Mouse (Mus musculus): ENCODE data around the gene Hoxb8. TPM values are rescaled to one million over a fixed set of nuclear protein-coding genes. Genes with fewer than 3 reads are reported as not detected.

Gene Hoxb8
- polyA plus RNA-seq, 1 experiment from 2014 or later: not detected

GRCm38 (mm10) chr11:96323154-96323553 lies 41.4 kb downstream of the Hoxb8 start, which contains the start of gene Hoxb3:
Gene Hoxb3, plus strand, starts transcription at chr11:96323326.
- Histone ChIP-seq H3K4me2 (ENCODE audit: low read depth, low read length) (no peak within 1 kb of the TSS), H3K4me3 (ENCODE audit: low read depth, low read length) (no peak within 1 kb of the TSS), H3K4me1 (ENCODE audit: control insufficient read depth, low read depth, low read length) (no peaks in the 10 kb centered on the region), H3K27me3 (ENCODE audit: control insufficient read depth, insufficient read depth, low read depth, low read length) (peaks cover 87% of the 10 kb centered on the region), H3K9me3 (replicated peaks; ENCODE audit: control insufficient read depth, low read length) (no peaks in the 10 kb centered on the region), H3K9ac (ENCODE audit: low read depth, low read length) (no peak within 1 kb of the TSS), H3K36me3 (ENCODE audit: control insufficient read depth, insufficient read depth) (no peaks in the 10 kb centered on the region), H3K27ac (ENCODE audit: low read length) (no peak within 1 kb of the TSS)
- WGBS (ENCODE audit: insufficient replicate concordance): 51% methylated on average over 10 of the region's 10 CpGs
- no peak for ATAC-seq (ENCODE audit: low read depth)

DNA sequence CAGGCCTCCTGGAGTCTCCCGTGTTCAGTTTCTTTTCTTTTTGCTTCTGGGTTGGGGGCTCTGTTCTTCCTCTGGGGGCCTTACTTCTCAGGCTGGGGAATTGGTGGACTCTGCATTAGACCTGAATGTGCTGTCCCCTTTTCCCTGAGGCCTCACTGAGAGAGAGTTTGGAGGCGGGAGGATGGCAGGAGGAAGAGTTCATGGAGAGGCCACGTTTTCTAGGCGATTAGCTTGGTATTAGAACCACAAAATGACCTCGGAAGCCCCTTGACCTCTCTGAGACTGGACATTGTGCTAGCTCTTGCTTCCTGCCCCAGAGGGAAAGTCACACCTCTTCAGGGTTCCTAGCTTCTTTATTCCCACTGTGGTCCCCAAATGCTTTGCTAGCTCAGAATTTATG lies 42.4 kb downstream of the Hoxb8 start:
- no peaks in the 10 kb centered on the region for H3K9me3 ChIP-seq (replicated peaks; ENCODE audit: control insufficient read depth, low read length)
- peaks cover 81% of the 10 kb centered on the region for H3K27me3 ChIP-seq (ENCODE audit: control insufficient read depth, insufficient read depth, low read depth, low read length)
- no peak overlapping the region for H3K4me2 ChIP-seq (ENCODE audit: low read depth, low read length)
- 19% methylated on average over 5 of the region's 5 CpGs for WGBS (ENCODE audit: insufficient replicate concordance)
- H3K4me1 ChIP-seq (ENCODE audit: control insufficient read depth, low read depth, low read length): no peaks in the 10 kb centered on the region
- H3K36me3 ChIP-seq (ENCODE audit: control insufficient read depth, insufficient read depth): no peaks in the 10 kb centered on the region
- ATAC-seq (ENCODE audit: low read depth): no peak
- H3K9ac ChIP-seq (ENCODE audit: low read depth, low read length): no peak overlapping the region
- H3K4me3 ChIP-seq (ENCODE audit: low read depth, low read length): no peak overlapping the region
- no peak overlapping the region for H3K27ac ChIP-seq (ENCODE audit: low read length)

DNA sequence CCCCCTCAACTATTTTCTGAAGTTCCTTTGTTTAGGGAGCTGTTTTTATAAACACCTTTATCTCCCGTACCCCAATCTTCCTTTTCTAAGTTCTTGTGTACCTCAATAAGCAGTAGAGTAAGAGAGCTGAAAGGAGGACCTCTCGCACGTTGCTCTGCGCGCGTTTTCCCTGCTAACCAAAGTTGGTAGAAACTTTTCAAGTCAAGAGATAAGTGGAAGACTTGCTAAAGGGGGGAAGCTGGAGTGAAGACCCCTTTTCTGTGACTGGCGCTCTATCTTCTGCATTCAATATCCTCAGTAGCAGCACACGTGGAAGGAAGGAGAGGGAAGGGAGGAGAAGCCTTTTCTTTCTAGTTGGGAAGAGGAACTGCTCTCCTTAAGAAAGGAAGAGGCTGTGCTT lies 43.3 kb downstream of the Hoxb8 start:
- H3K9ac ChIP-seq (ENCODE audit: low read depth, low read length): no peak overlapping the region
- H3K9me3 ChIP-seq (replicated peaks; ENCODE audit: control insufficient read depth, low read length): no peaks in the 10 kb centered on the region
- peaks cover 78% of the 10 kb centered on the region for H3K27me3 ChIP-seq (ENCODE audit: control insufficient read depth, insufficient read depth, low read depth, low read length)
- H3K27ac ChIP-seq (ENCODE audit: low read length): no peak overlapping the region
- H3K4me1 ChIP-seq (ENCODE audit: control insufficient read depth, low read depth, low read length): no peaks in the 10 kb centered on the region
- 23% methylated on average over 8 of the region's 8 CpGs for WGBS (ENCODE audit: insufficient replicate concordance)
- no peaks in the 10 kb centered on the region for H3K36me3 ChIP-seq (ENCODE audit: control insufficient read depth, insufficient read depth)
- H3K4me2 ChIP-seq (ENCODE audit: low read depth, low read length): no peak overlapping the region
- no peak overlapping the region for H3K4me3 ChIP-seq (ENCODE audit: low read depth, low read length)
- ATAC-seq (ENCODE audit: low read depth): no peak

- Histone ChIP-seq H3K4me1 (ENCODE audit: control insufficient read depth, low read depth, low read length) (no peaks in the 10 kb centered on the region), H3K9me3 (replicated peaks; ENCODE audit: control insufficient read depth, low read length) (no peaks in the 10 kb centered on the region), H3K27ac (ENCODE audit: low read length) (no peak overlapping the region), H3K9ac (ENCODE audit: low read depth, low read length) (no peak overlapping the region), H3K36me3 (ENCODE audit: control insufficient read depth, insufficient read depth) (no peaks in the 10 kb centered on the region), H3K4me3 (ENCODE audit: low read depth, low read length) (no peak overlapping the region), H3K27me3 (ENCODE audit: control insufficient read depth, insufficient read depth, low read depth, low read length) (peaks cover 75% of the 10 kb centered on the region), H3K4me2 (ENCODE audit: low read depth, low read length) (no peak overlapping the region)
- ATAC-seq (ENCODE audit: low read depth): no peak
- 38% methylated on average over 22 of the region's 22 CpGs for WGBS (ENCODE audit: insufficient replicate concordance)
Measured at GRCm38 (mm10) chr11:96325747-96326212, 44.1 kb downstream of the Hoxb8 start.

DNA sequence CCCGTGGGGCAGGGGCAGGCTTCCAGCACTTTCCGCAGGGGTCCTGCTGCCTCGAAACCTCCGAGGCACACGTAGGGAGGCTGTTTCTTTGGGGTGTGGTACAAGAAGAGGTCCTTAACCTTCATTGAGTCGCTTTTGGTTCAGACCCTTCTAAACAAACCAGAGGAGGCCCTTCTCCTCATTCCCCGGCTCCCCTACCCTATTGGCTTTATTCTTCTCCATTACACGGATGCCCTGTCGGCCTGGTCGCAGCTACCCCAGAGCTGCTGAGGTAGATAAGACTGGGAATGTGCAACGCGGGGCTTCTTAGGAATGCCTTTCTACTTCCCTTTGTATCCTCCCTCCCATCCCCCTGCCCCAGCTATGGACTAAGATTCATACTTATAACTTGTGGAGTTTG lies 45.0 kb downstream of the Hoxb8 start:
- no peak for ATAC-seq (ENCODE audit: low read depth)
- Histone ChIP-seq H3K4me2 (ENCODE audit: low read depth, low read length) (no peak overlapping the region), H3K9ac (ENCODE audit: low read depth, low read length) (no peak overlapping the region), H3K27ac (ENCODE audit: low read length) (no peak overlapping the region), H3K36me3 (ENCODE audit: control insufficient read depth, insufficient read depth) (no peaks in the 10 kb centered on the region), H3K4me1 (ENCODE audit: control insufficient read depth, low read depth, low read length) (no peaks in the 10 kb centered on the region), H3K9me3 (replicated peaks; ENCODE audit: control insufficient read depth, low read length) (no peaks in the 10 kb centered on the region), H3K27me3 (ENCODE audit: control insufficient read depth, insufficient read depth, low read depth, low read length) (peaks cover 70% of the 10 kb centered on the region), H3K4me3 (ENCODE audit: low read depth, low read length) (no peak overlapping the region)
- WGBS (ENCODE audit: insufficient replicate concordance): 39% methylated on average over 12 of the region's 12 CpGs

- 46% methylated on average over 7 of the region's 7 CpGs for WGBS (ENCODE audit: insufficient replicate concordance)
- ATAC-seq (ENCODE audit: low read depth): no peak
- peaks cover 70% of the 10 kb centered on the region for H3K27me3 ChIP-seq (ENCODE audit: control insufficient read depth, insufficient read depth, low read depth, low read length)
- no peak overlapping the region for H3K4me2 ChIP-seq (ENCODE audit: low read depth, low read length)
- no peaks in the 10 kb centered on the region for H3K9me3 ChIP-seq (replicated peaks; ENCODE audit: control insufficient read depth, low read length)
- H3K27ac ChIP-seq (ENCODE audit: low read length): no peak overlapping the region
- H3K4me1 ChIP-seq (ENCODE audit: control insufficient read depth, low read depth, low read length): no peaks in the 10 kb centered on the region
- no peaks in the 10 kb centered on the region for H3K36me3 ChIP-seq (ENCODE audit: control insufficient read depth, insufficient read depth)
- H3K4me3 ChIP-seq (ENCODE audit: low read depth, low read length): no peak overlapping the region
- no peak overlapping the region for H3K9ac ChIP-seq (ENCODE audit: low read depth, low read length)
Measured at GRCm38 (mm10) chr11:96327122-96327521, 45.4 kb downstream of the Hoxb8 start.

GRCm38 (mm10) chr11:96327750-96328149 lies 46.0 kb downstream of the Hoxb8 start:
- H3K36me3 ChIP-seq (ENCODE audit: control insufficient read depth, insufficient read depth): no peaks in the 10 kb centered on the region
- ATAC-seq (ENCODE audit: low read depth): no peak
- no peak overlapping the region for H3K27ac ChIP-seq (ENCODE audit: low read length)
- H3K9me3 ChIP-seq (replicated peaks; ENCODE audit: control insufficient read depth, low read length): no peaks in the 10 kb centered on the region
- no peak overlapping the region for H3K4me3 ChIP-seq (ENCODE audit: low read depth, low read length)
- H3K4me1 ChIP-seq (ENCODE audit: control insufficient read depth, low read depth, low read length): no peaks in the 10 kb centered on the region
- WGBS (ENCODE audit: insufficient replicate concordance): 27% methylated on average over 5 of the region's 5 CpGs
- H3K4me2 ChIP-seq (ENCODE audit: low read depth, low read length): no peak overlapping the region
- H3K9ac ChIP-seq (ENCODE audit: low read depth, low read length): no peak overlapping the region
- H3K27me3 ChIP-seq (ENCODE audit: control insufficient read depth, insufficient read depth, low read depth, low read length): peaks cover 72% of the 10 kb centered on the region

- no peak overlapping the region for H3K4me3 ChIP-seq (ENCODE audit: low read depth, low read length)
Measured at GRCm38 (mm10) chr11:96328605-96329004, 46.9 kb downstream of the Hoxb8 start.

GRCm38 (mm10) chr11:96332105-96332504 lies 50.4 kb downstream of the Hoxb8 start:
- Histone ChIP-seq H3K4me1 (ENCODE audit: control insufficient read depth, low read depth, low read length) (no peaks in the 10 kb centered on the region), H3K27ac (ENCODE audit: low read length) (no peak overlapping the region), H3K27me3 (ENCODE audit: control insufficient read depth, insufficient read depth, low read depth, low read length) (peaks cover 69% of the 10 kb centered on the region), H3K9me3 (replicated peaks; ENCODE audit: control insufficient read depth, low read length) (no peaks in the 10 kb centered on the region), H3K4me2 (ENCODE audit: low read depth, low read length) (no peak overlapping the region), H3K4me3 (ENCODE audit: low read depth, low read length) (no peak overlapping the region), H3K9ac (ENCODE audit: low read depth, low read length) (no peak overlapping the region), H3K36me3 (ENCODE audit: control insufficient read depth, insufficient read depth) (no peaks in the 10 kb centered on the region)
- WGBS (ENCODE audit: insufficient replicate concordance): 9% methylated on average over 8 of the region's 8 CpGs
- no peak for ATAC-seq (ENCODE audit: low read depth)

More at GRCm38 (mm10) chr11:96328605-96329004, 46.9 kb downstream of the Hoxb8 start:
- WGBS (ENCODE audit: insufficient replicate concordance): 42% methylated on average over 8 of the region's 8 CpGs
- no peaks in the 10 kb centered on the region for H3K9me3 ChIP-seq (replicated peaks; ENCODE audit: control insufficient read depth, low read length)
- no peak overlapping the region for H3K9ac ChIP-seq (ENCODE audit: low read depth, low read length)
- no peaks in the 10 kb centered on the region for H3K36me3 ChIP-seq (ENCODE audit: control insufficient read depth, insufficient read depth)
- ATAC-seq (ENCODE audit: low read depth): no peak
- no peak overlapping the region for H3K27ac ChIP-seq (ENCODE audit: low read length)
- H3K27me3 ChIP-seq (ENCODE audit: control insufficient read depth, insufficient read depth, low read depth, low read length): peaks cover 72% of the 10 kb centered on the region
- H3K4me1 ChIP-seq (ENCODE audit: control insufficient read depth, low read depth, low read length): no peaks in the 10 kb centered on the region
- no peak overlapping the region for H3K4me2 ChIP-seq (ENCODE audit: low read depth, low read length)
